Mouse (Mus musculus): ENCODE data around the gene AI854703.

AI854703 gene

GRCm38 (mm10) chr6:48658721-48659120, 32.2 kb downstream of the AI854703 start:
- no peak for DNase-seq (ENCODE audit: low spot score in 2 of 2)

- no peak for DNase-seq (ENCODE audit: low spot score in 2 of 2)
Observed at GRCm38 (mm10) chr6:48664750-48665149, 38.2 kb downstream of the AI854703 start.

DNA sequence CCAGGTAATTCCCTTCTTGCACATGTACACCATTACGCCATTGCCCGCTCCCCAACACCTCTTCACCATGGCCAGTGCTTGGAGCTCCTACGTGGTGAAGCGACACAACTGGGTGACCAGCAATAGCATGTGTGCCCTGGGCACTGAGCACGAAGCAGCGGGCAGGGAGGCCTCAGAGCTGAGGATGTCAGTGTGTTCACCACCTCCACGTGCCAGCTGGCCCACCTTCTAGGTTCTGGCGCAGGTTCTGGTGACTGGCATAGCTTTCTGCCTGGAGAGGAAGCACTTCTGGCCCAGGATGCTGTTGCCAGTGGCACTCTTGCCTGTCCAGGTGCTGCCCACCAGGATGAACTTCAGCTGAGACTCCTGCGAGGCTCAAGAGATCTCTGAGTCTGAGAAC, 38.9 kb downstream of the AI854703 start:
- no peak for DNase-seq (ENCODE audit: low spot score in 2 of 2)

DNA sequence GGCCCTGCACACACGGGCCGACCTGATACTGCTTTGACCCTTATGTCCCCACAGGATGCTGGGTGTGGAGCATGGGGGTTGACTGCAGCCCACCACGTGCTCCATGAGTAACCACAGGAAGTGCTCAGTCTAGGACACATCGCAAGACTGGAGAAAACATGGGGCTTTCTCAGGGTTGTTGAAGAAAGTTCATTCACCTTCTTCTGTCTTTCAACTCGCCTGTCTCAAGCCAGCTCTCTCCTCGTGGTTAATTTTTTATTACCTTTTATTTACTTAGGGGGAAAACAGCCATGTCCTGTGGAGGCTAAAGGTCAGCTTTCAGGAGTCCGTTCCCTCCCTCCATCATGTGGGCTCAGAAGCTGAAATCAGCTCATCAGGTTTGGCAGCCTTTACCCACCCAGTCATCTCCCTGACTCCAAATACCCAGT, 39.6 kb downstream of the AI854703 start:
- DNase-seq (ENCODE audit: low spot score in 2 of 2): no peak

GRCm38 (mm10) chr6:48668022-48668421, 41.5 kb downstream of the AI854703 start:
- no peak for DNase-seq (ENCODE audit: low spot score in 2 of 2)

- DNase-seq (ENCODE audit: low spot score in 2 of 2): no peak
Observed at GRCm38 (mm10) chr6:48669446-48669969, 42.9 kb downstream of the AI854703 start.

DNA sequence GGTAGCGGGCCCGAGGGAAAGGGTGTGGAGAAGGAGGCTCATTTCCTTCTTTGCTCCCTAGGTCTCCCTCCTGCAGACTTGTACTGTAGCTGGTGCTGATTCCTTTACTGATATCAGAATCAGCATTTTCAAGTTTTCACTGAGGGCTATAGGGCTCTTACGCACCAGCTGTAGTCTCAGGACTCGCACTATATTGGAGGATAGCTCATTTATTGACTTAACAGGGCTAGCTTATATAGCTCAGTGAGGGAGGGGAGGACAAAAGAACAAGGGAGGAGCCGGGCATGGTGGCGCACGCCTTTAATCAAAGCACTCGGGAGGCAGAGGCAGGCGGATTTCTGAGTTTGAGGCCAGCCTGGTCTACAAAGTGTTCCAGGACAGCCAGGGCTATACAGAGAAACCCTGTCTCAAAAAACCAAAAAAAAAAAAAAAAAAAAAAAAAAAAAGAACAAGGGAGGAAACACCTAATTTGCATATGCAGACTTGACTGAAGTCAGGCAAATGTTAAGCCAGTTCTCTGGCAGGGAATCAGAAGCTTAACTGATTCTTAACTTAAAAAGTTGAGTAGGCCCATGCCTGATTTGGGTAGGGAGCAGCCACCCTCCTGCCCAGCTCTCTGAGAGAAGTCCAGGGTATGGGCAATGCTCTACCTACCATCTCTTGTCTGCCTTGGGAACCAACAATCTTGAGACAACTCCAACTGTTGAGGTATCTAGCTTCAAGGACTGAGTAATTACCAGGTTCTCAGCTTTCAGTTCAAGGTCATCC, 47.9 kb downstream of the AI854703 start:
- DNase-seq (ENCODE audit: low spot score in 2 of 2): no peak

- DNase-seq (ENCODE audit: low spot score in 2 of 2): no peak
Observed at GRCm38 (mm10) chr6:48675400-48675930, 48.9 kb downstream of the AI854703 start.

DNA sequence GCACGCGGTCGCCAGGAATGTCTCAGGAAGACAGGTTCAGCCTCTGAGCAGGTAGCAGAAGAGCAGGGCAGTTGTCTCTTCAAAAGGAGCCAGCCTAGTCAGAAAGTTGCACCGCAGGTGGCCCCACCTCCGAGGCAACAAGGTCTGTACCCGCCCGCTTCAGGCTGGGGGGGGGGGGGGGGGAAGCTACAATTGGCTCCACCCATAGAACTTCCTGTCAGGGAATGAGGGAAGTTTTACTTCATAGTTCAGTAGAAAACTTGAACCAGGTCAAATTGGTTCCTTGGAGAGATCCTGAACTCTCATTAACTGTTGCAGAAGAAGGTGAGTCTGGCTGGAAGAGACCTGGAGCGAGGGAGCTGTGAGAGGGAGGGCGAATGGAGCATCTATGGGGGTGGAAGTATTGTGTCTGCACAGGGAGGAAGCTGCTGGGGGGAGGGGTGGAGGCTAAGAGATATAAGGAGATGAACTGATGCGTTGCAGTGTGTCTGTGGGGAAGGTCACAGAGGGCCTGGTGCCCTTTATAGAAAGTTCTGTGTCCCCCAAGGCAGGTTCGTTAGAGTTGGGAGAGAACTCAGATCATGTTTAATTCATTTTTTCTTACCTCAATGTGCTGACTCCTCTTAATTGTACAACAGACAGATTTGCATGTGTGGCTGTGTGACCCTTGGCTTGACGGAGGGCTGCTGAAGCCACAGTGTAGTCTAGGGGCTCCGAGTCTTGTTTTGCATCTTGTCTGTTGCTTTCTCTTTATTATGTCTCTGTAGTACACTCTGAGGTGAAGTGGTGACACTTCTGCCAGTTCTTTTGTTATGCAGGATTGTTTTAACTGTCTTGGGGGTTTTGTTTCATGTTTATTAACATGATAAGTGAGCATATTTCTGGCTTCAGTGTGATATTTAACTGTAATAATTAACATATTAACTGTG, 49.6 kb downstream of the AI854703 start, which contains the start of gene Gimap9:
Gimap9 (plus strand) TSS at position 199 of the 929 bp plus-strand sequence.
- no peak for DNase-seq (ENCODE audit: low spot score in 2 of 2)

DNA sequence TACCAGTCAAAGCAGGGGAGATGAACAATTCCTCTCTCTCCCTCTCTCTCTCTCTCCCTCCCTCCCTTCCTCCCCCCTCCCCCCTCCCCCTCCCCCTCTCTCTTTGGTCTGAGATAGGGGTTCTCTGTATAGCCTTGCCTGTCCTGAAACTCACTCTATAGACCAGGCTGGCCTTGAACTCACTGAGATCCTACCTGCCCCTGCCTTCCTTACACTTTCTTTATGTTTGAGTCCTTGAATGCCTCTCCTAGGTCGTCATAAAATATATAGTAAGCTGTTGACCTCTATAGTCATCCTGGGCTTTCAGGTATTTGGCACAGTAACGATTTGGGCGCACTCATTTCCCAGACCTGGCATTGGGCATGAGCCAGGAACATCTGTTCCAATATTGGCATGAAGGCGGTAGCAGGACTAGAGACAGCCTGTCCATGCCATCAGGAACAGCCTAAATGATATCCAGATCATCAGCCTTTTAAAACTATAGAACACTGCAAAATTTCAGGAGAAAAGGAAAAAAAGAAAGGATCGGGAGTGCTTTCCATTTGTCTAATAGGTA, 50.4 kb downstream of the AI854703 start:
- DNase-seq (ENCODE audit: low spot score in 2 of 2): no peak

DNA sequence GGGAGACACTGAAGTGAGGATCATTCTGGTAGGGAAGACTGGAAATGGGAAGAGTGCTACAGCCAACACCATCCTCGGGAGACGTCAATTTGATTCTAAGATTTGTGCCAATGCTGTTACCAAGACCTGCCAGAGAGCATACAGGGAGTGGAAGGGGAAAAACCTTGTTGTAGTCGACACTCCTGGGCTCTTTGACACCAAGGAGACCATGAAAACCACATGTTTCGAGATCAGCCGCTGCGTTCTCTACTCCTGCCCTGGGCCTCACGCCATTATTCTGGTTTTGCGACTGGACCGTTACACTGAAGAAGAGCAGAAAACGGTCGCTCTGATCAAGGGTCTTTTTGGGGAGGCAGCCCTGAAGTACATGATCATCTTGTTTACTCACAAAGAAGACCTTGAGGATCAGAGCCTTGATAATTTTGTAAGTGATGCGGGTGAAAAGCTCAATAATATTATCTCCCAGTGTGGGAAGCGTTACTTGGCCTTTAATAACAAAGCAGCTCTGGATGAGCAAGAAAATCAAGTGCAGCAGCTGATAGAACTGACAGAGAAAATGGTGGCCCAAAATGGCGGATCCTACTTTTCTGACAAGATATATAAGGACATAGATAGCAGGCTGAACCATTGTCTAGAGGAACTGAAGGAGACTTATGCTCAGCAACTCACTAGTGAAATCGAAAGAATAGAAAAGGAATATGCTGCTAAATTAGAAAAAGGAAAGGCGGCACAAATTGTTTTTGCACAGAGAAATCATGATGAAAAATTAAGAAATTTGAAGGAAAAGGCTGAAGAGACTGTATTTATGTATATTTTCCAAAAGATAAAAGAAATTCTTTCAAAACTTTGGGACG, 51.2 kb downstream of the AI854703 start:
- no peak for DNase-seq (ENCODE audit: low spot score in 2 of 2)

GRCm38 (mm10) chr6:48678391-48678790, 51.8 kb downstream of the AI854703 start:
- no peak for DNase-seq (ENCODE audit: low spot score in 2 of 2)

DNA sequence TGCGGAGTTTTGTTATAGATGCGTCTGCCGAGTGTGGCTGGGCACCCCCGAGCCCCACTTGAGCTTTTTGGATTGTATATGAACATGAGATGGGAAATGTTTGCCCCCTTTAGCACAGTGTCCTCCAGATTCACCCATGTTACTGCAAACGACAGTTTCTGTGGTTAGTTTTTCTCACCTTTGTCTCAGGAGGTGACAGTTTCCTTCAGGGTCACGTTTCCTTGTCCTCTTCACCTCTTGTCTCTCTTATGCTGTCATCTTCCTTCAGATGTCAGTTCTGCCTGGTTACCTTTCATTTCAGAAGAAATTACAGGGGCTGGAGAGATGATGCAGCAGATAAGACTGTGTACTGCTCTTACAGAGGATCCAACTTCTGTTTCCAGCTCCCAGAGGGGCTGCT, 53.1 kb downstream of the AI854703 start:
- DNase-seq (ENCODE audit: low spot score in 2 of 2): no peak

- no peak for DNase-seq (ENCODE audit: low spot score in 2 of 2)
Observed at GRCm38 (mm10) chr6:48680421-48680820, 53.9 kb downstream of the AI854703 start.

DNA sequence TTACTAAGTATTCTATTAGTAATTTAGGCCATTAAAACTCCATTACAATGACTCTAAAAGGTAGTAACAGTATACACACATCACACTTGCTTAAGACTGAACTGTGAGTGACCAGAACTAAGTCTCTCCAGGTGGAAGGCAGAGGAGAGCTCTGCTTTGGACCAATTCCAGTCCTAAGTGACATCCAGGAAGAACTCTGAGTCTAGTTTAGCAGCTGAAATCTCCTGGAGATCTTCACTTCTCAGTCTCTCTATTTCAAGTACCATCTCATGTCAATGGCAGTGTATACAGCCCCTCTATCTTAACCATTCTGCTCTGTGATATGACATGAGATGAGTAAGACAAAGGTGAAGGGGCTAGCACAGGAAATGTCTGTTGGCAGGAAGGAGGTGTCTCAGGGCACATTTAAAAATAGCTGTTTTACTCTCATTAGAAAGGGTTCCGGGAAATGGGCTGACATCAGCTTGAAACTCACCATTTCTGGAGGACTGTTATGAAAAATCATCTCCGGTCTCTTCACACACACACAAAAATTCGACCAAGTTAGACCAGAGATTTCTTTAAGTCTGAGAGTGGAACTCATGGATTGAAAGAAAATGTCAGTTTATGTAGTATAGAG, 55.0 kb downstream of the AI854703 start:
- no peak for DNase-seq (ENCODE audit: low spot score in 2 of 2)

DNA sequence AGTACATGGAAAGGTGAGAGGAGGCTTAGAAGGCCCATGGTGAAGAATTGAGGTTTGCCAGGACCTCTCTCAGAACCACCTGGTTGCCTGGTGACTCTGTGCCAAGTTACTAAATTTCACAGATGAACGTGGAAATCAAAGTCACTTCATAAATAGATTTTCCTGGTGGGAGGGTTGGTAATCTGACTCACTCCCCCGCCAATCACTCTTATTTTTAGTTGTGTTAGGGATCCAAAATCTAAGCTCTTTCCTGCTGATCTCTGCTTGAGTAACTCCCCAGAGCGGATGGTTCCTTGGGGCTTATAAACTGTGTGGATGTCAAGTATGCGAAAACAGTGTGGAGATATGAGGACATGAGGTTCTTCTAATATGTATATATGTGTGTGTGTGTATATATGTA, 55.7 kb downstream of the AI854703 start:
- peak; percentile 8 to 9 for DNase-seq (ENCODE audit: low spot score in 2 of 2)

Data from left cerebral cortex, adult 9 months (tissue).